Mouse (Mus musculus): Measurements from ENCODE around the gene Lamp5.

The Lamp5 gene

GRCm38 (mm10) chr2:136051688-136052289 lies at the start of gene Lamp5:
TSS of gene Lamp5 (plus strand) at chr2:136052239.
- no peak for DNase-seq (ENCODE audit: inconsistent age in 2 of 2, low spot score in 1 of 2)

- no peak for DNase-seq (ENCODE audit: inconsistent age in 2 of 2, low spot score in 1 of 2)
Measured at GRCm38 (mm10) chr2:136003836-136004235, 48.2 kb upstream of the Lamp5 start.

GRCm38 (mm10) chr2:136006280-136006679 lies 45.8 kb upstream of the Lamp5 start:
- no peak for DNase-seq (ENCODE audit: inconsistent age in 2 of 2, low spot score in 1 of 2)

- DNase-seq (ENCODE audit: inconsistent age in 2 of 2, low spot score in 1 of 2), result no peak
Measured at GRCm38 (mm10) chr2:136012759-136013158, 39.3 kb upstream of the Lamp5 start.

- no peak for DNase-seq (ENCODE audit: inconsistent age in 2 of 2, low spot score in 1 of 2)
Measured at GRCm38 (mm10) chr2:136048464-136048863, 3.6 kb upstream of the Lamp5 start.

- DNase-seq (ENCODE audit: inconsistent age in 2 of 2, low spot score in 1 of 2), result no peak
Measured at GRCm38 (mm10) chr2:136050793-136051615, 1.0 kb upstream of the Lamp5 start.

GRCm38 (mm10) chr2:136057861-136058331 lies 5.9 kb downstream of the Lamp5 start:
- no peak for DNase-seq (ENCODE audit: inconsistent age in 2 of 2, low spot score in 1 of 2)

GRCm38 (mm10) chr2:136058398-136058797 lies 6.4 kb downstream of the Lamp5 start:
- no peak for DNase-seq (ENCODE audit: inconsistent age in 2 of 2, low spot score in 1 of 2)

GRCm38 (mm10) chr2:136059029-136059669 lies 7.1 kb downstream of the Lamp5 start:
- DNase-seq (ENCODE audit: inconsistent age in 2 of 2, low spot score in 1 of 2), result no peak

GRCm38 (mm10) chr2:136064356-136064755 lies 12.3 kb downstream of the Lamp5 start:
- DNase-seq (ENCODE audit: inconsistent age in 2 of 2, low spot score in 1 of 2), result no peak

- no peak for DNase-seq (ENCODE audit: inconsistent age in 2 of 2, low spot score in 1 of 2)
Measured at GRCm38 (mm10) chr2:136095978-136096377, 43.9 kb downstream of the Lamp5 start.

- no peak for DNase-seq (ENCODE audit: inconsistent age in 2 of 2, low spot score in 1 of 2)
Measured at GRCm38 (mm10) chr2:136097143-136097542, 45.1 kb downstream of the Lamp5 start.

GRCm38 (mm10) chr2:136107597-136107996 lies 55.6 kb downstream of the Lamp5 start:
- DNase-seq (ENCODE audit: inconsistent age in 2 of 2, low spot score in 1 of 2), result no peak

- no peak for DNase-seq (ENCODE audit: inconsistent age in 2 of 2, low spot score in 1 of 2)
Measured at GRCm38 (mm10) chr2:136108124-136109037, 56.3 kb downstream of the Lamp5 start.

GRCm38 (mm10) chr2:136109038-136109363 lies 57.0 kb downstream of the Lamp5 start:
- no peak for DNase-seq (ENCODE audit: inconsistent age in 2 of 2, low spot score in 1 of 2)

- no peak for DNase-seq (ENCODE audit: inconsistent age in 2 of 2, low spot score in 1 of 2)
Measured at GRCm38 (mm10) chr2:136113374-136113773, 61.3 kb downstream of the Lamp5 start.

GRCm38 (mm10) chr2:136118006-136118405 lies 66.0 kb downstream of the Lamp5 start:
- no peak for DNase-seq (ENCODE audit: inconsistent age in 2 of 2, low spot score in 1 of 2)

Measured in adrenal gland, adult (tissue).